Mouse (Mus musculus) neural tube, embryonic 13.5 days (tissue): ENCODE measurements around the gene Cebpb. TPM values are rescaled to one million over a fixed set of nuclear protein-coding genes. Genes with fewer than 3 reads are reported as not detected.

ENCODE experiments used
- microRNA-seq: library from miRNA; unstranded; fragments of <30 nt; microRNA quantifications from one replicate; pipeline ENCODE4, GENCODE M21; 2016
- polyA plus RNA-seq: library from polyadenylated mRNA; unstranded; fragments of >200 nt; fragmentation: Nextera tagmentation; extraction: Ambion mirVana; gene quantifications from 2 replicates; pipeline ENCODE4 v1.2.1, GENCODE M21; 2015

The Cebpb gene
- polyA plus RNA-seq, 1 experiment from 2014 or later, result 2.2 TPM

Small RNAs within 50 kb of the gene (microRNA-seq; reads per million reads assigned to microRNA genes)
- not detected for gene Gm22355

Other genes starting within 250 kb of the Cebpb start
- 128 TPM in 2 replicates for gene Rnf114, start 196.3 kb upstream of the Cebpb start, polyA plus RNA-seq
- gene Spata2, start 196.0 kb upstream of the Cebpb start, polyA plus RNA-seq, result 24.1 and 26.9 TPM in 2 replicates
- 9.8 and 13.0 TPM in 2 replicates for gene Snai1, start 150.7 kb upstream of the Cebpb start, polyA plus RNA-seq
- 326 and 340 TPM in 2 replicates for gene Ube2v1, start 56.8 kb upstream of the Cebpb start, polyA plus RNA-seq
- gene Gm20431, start 27.4 kb upstream of the Cebpb start, polyA plus RNA-seq, result 9.1 and 9.3 TPM in 2 replicates
- 40.1 and 41.9 TPM in 2 replicates for gene Tmem189, start 907 bp downstream of the Cebpb start, polyA plus RNA-seq
- 110 and 113 TPM in 2 replicates for gene Ptpn1, start 243.1 kb downstream of the Cebpb start, polyA plus RNA-seq